Mouse (Mus musculus) heart, embryonic 14.5 days (tissue): ENCODE measurements around the gene Nfe2l3. TPM values are rescaled to one million over a fixed set of nuclear protein-coding genes. Genes with fewer than 3 reads are reported as not detected.
"Not testable (repeated sequence)": the region's sequence is repeated elsewhere in the genome, so short reads cannot be mapped to it uniquely, and the experiment has no call there.

ENCODE experiments used
- ATAC-seq: fragments of 200-750 bp; cut with Nextera tagmentation; 2 replicates; pipeline ENCODE4 v1.8.0; 2017; ENCODE audit warnings: low read depth, moderate TSS enrichment; ENCODE audit not compliant: insufficient number of reproducible peaks, insufficient read depth, low FRiP score
- H3K27ac ChIP-seq, 2 experiments: fragments of 200-500 bp in 1 of 2; fragments of 300-500 bp in 1 of 2; sonication (generic) in 1 of 2; replicated peaks in 1 of 2; 2 replicates each; pipeline ENCODE4 v1.5.1; 2012 to 2014; ENCODE audit warnings: low read depth in 2 of 2, low read length in 2 of 2, control low read depth in 1 of 2, mild to moderate bottlenecking in 1 of 2, mixed read lengths in 1 of 2; ENCODE audit not compliant: control insufficient read depth in 1 of 2, insufficient read depth in 1 of 2
- H3K27me3 ChIP-seq: fragments of 300-500 bp; sonication (generic); 2 replicates; pipeline ENCODE4 v1.6.1; 2014; ENCODE audit warnings: mild to moderate bottlenecking, low read length, control low read depth; ENCODE audit not compliant: control insufficient read depth, insufficient read depth
- H3K36me3 ChIP-seq: fragments of 300-500 bp; sonication (generic); 2 replicates; pipeline ENCODE4 v1.6.1; 2014; ENCODE audit warnings: mild to moderate bottlenecking, control low read depth, low read length, mixed read lengths; ENCODE audit not compliant: control insufficient read depth, insufficient read depth
- H3K4me1 ChIP-seq, 2 experiments: fragments of 200-500 bp in 1 of 2; fragments of 300-500 bp in 1 of 2; sonication (generic) in 1 of 2; 2 replicates each; pipeline ENCODE4 v1.6.1; 2012 to 2014; ENCODE audit warnings: low read length in 2 of 2, control low read depth in 1 of 2, mixed read lengths in 1 of 2; ENCODE audit not compliant: control insufficient read depth in 2 of 2, insufficient read depth in 2 of 2
- H3K4me2 ChIP-seq: fragments of 300-500 bp; sonication (generic); 2 replicates; pipeline ENCODE4 v1.6.1; 2014; ENCODE audit warnings: mild to moderate bottlenecking, low read length
- H3K4me3 ChIP-seq, 2 experiments: fragments of 200-500 bp in 1 of 2; fragments of 300-500 bp in 1 of 2; sonication (generic) in 1 of 2; 2 replicates each; pipeline ENCODE4 v1.5.1; 2012 to 2014; ENCODE audit warnings: low read length in 2 of 2, mild to moderate bottlenecking in 2 of 2, control low read depth in 1 of 2, low read depth in 1 of 2, moderate library complexity in 1 of 2; ENCODE audit not compliant: control insufficient read depth in 1 of 2, insufficient read depth in 1 of 2
- H3K9ac ChIP-seq: fragments of 300-500 bp; sonication (generic); 2 replicates; pipeline ENCODE4 v1.6.1; 2014; ENCODE audit warnings: mild to moderate bottlenecking, low read length
- H3K9me3 ChIP-seq: fragments of 300-500 bp; sonication (generic); 2 replicates; pipeline ENCODE4 v1.6.1; 2016; ENCODE audit warnings: low read length, control low read depth; ENCODE audit not compliant: control insufficient read depth
- WGBS: fragments of 180-500 bp; shearing (Covaris S2); extraction: QIAGEN DNeasy Blood & Tissue Kit; methylation state at CpG from one replicate; pipeline ENCODE4 v1.1.7; 2014; 5-methylcytosine and 5-hydroxymethylcytosine counted together
- polyA plus RNA-seq: library from polyadenylated mRNA; unstranded; fragments of >200 nt; fragmentation: Nextera tagmentation; extraction: Ambion mirVana; gene quantifications from 2 replicates; pipeline ENCODE4 v1.2.1, GENCODE M21; 2014

The Nfe2l3 gene
- polyA plus RNA-seq, 1 experiment from 2014 or later: 4.3 TPM

GRCm38 (mm10) chr6:51472213-51472612, 39.7 kb downstream of the Nfe2l3 start:
- H3K9me3 ChIP-seq: no peaks in the 10 kb centered on the region
- no peak overlapping the region for H3K27ac ChIP-seq
- H3K9ac ChIP-seq: peak overlapping the region; percentile 99
- WGBS: 49% methylated on average over 4 of the region's 4 CpGs
- no peak for ATAC-seq
- peaks cover 2 to 16% of the 10 kb centered on the region in 2 experiments for H3K4me1 ChIP-seq
- H3K36me3 ChIP-seq: peaks cover 60% of the 10 kb centered on the region
- peak overlapping the region in 1 of 2 experiments; percentile 92; a peak in 2 of 4 replicates for H3K4me3 ChIP-seq
- peak overlapping the region; percentile 70 for H3K4me2 ChIP-seq
- H3K27me3 ChIP-seq: no peaks in the 10 kb centered on the region

DNA sequence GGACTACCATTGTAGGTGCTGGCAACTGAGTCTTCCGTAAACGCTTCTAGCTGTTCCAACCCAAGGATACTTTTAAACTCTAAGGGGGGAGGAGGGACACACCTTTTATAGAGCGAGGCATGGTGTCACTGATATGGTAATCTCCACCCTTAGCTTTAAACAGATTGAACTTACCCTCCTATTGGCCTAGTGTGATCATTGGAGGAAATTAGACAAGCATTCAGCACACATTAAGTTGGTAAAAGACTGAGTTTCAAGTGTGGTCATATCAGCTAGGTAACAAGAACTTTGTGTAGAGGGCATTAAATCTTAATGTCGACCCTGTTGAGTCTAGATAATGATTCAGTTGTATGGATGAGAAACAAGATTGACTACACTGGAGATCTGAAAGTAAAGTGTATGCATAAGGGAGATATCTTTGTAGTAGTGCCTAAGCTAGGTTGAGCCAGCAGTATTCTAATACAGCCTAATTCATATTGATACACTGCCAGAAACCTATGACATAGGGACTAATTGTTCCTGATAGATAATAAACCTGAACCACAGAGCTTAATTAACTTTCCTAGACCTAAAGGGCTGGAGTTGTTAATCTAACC, 46.8 kb downstream of the Nfe2l3 start:
- no peak overlapping the region for H3K4me2 ChIP-seq
- H3K4me3 ChIP-seq: no peak overlapping the region
- 93% methylated on average over 4 of the region's 4 CpGs for WGBS
- H3K27me3 ChIP-seq: no peaks in the 10 kb centered on the region
- peaks cover 87% of the 10 kb centered on the region for H3K36me3 ChIP-seq
- H3K27ac ChIP-seq: no peak overlapping the region
- H3K9ac ChIP-seq: no peak overlapping the region
- H3K4me1 ChIP-seq: no peaks in the 10 kb centered on the region
- no peak for ATAC-seq
- no peaks in the 10 kb centered on the region for H3K9me3 ChIP-seq

DNA sequence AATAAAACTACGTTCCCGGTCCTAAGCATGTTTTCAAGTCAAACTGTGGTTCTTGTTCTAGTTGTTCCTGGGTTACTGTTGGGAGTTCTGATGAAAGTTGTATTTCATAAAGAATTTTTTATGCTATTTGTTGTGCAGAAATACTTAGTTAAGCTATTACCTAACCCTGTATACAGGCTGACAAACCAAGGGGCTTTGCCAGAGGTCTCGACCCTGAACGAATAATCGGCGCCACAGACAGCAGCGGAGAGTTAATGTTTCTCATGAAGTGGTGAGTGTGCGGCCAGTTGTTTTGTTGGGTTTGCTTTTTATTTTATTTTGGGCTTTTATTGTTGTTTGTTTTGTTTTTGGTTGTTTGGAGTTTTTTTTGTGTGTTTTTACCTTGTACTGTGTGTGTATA, 49.1 kb downstream of the Nfe2l3 start:
- H3K4me1 ChIP-seq: peaks cover 2 to 5% of the 10 kb centered on the region in 2 experiments; a peak in 2 of 4 replicates
- H3K4me2 ChIP-seq: no peak overlapping the region
- no peak for ATAC-seq
- WGBS: 95% methylated on average over 8 of the region's 8 CpGs
- no peak overlapping the region for H3K4me3 ChIP-seq
- H3K36me3 ChIP-seq: peaks cover 66% of the 10 kb centered on the region
- H3K9ac ChIP-seq: no peak overlapping the region
- H3K9me3 ChIP-seq: no peaks in the 10 kb centered on the region
- no peaks in the 10 kb centered on the region for H3K27me3 ChIP-seq
- no peak overlapping the region for H3K27ac ChIP-seq

GRCm38 (mm10) chr6:51483861-51484260, 51.4 kb downstream of the Nfe2l3 start:
- H3K27me3 ChIP-seq: no peaks in the 10 kb centered on the region
- no peak for ATAC-seq
- WGBS: 89% methylated on average over 3 of the region's 3 CpGs
- H3K4me2 ChIP-seq: no peak overlapping the region
- no peak overlapping the region for H3K9ac ChIP-seq
- H3K36me3 ChIP-seq: peaks cover 45% of the 10 kb centered on the region
- H3K4me3 ChIP-seq: no peak overlapping the region
- no peaks in the 10 kb centered on the region for H3K9me3 ChIP-seq
- peaks cover 5 to 9% of the 10 kb centered on the region in 2 experiments; a peak in 3 of 4 replicates for H3K4me1 ChIP-seq
- H3K27ac ChIP-seq: no peak overlapping the region

- H3K4me3 ChIP-seq, H3K27ac ChIP-seq, H3K4me2 ChIP-seq, H3K9ac ChIP-seq, H3K9me3 ChIP-seq, ATAC-seq, H3K4me1 ChIP-seq, H3K27me3 ChIP-seq: not testable (repeated sequence)
- H3K36me3 ChIP-seq: peaks cover 38% of the 10 kb centered on the region
- WGBS: 91% methylated on average over 8 of the region's 8 CpGs
Observed at GRCm38 (mm10) chr6:51484556-51484955, 52.1 kb downstream of the Nfe2l3 start.

DNA sequence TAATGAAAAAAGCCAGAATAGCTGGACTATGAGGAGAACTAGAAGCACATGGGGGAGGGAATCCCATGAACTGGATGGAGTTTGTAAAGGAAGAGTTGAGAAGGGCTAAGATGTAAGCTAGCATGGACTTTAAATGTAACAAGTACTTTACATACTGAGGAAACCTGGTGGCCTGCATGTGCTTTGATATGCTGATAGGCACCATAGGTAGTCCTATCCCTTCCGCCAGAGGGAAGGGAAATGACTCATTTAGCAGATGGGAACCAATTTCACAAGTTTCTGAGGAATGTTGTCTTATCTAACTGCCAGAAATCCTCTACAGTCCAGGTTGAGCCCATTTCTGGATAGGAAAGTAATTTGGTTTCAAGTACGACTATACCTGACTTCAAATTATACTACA, 53.2 kb downstream of the Nfe2l3 start:
- Histone ChIP-seq H3K4me1 (peaks cover 9 to 14% of the 10 kb centered on the region in 2 experiments; a peak in 3 of 4 replicates), H3K36me3 (peaks cover 28% of the 10 kb centered on the region), H3K27me3 (no peaks in the 10 kb centered on the region), H3K27ac (no peak overlapping the region), H3K9me3 (no peaks in the 10 kb centered on the region), H3K4me2 (no peak overlapping the region), H3K4me3 (no peak overlapping the region), H3K9ac (no peak overlapping the region)
- 42% methylated on average over 2 of the region's 2 CpGs for WGBS
- no peak for ATAC-seq

DNA sequence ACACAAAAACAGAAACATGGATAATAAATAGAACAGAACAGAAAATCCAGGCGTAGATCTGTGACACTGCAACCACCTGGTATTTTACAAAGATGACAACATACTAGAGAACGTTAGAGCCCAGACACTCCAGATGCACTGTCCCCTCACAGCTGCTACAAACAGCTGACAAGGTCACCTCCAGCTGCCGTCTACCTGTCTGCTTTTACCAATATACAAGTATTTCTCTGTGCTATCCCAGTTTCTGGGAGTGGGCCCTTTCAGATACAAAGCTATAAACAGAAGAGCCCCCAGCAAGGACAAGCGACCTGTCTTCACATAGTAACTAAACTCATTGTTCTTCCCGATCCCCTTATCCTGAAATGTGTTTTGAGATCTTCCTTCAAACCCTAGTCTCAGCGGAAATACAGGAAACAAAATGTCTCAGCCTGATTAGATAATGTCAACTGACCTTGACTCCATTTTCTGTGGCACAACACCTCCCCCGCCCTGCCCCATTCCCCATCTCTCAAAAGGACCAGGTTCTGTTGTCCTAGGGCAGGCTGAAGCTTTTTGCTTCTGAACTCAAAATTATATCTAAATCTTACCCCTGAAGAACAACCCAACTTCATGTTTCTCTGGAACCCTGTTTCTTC, 53.7 kb downstream of the Nfe2l3 start:
- Histone ChIP-seq H3K4me3 (no peak overlapping the region), H3K9ac (no peak overlapping the region), H3K4me2 (no peak overlapping the region), H3K4me1 (peaks cover 9 to 14% of the 10 kb centered on the region in 2 experiments; a peak in 3 of 4 replicates), H3K36me3 (peaks cover 22% of the 10 kb centered on the region), H3K27ac (no peak overlapping the region), H3K9me3 (no peaks in the 10 kb centered on the region), H3K27me3 (no peaks in the 10 kb centered on the region)
- 24% methylated on average over 7 of the region's 7 CpGs for WGBS
- ATAC-seq: no peak
